8 mouse cellular contexts compared by ENCODE assay signal in the genomic region with DNA sequence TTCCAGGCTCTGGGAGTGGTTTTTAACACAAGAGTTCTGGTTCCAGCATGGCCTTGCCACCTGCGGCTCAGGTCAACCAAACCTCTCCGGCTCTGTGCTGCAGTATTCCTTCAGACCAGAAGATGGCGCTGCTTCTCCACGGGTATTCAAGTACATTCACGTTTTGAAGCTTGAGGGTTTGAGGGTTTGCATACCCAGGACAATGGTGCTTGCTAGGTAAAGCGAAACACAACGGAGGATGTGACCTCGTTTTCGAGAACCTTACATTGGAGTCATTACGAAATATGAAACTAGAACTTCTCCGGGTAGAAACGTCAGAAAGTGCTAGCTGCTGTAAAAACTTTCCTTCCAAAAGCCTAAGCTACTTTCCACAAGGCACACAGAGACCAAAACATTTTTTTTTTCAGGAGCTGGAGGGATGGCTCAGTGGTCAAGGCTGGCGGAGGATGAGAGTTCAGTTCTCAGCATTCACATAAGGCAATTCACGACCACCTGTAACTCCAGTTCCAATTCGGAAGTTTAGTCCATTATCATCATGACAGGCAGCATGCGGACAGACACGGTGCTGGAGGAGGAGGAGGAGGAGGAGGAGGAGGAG. TPM values are rescaled to one million over a fixed set of nuclear protein-coding genes. Genes with fewer than 3 reads are reported as not detected.
DNase-seq lines count a peak whose midpoint lies in the region; ATAC-seq and TF ChIP-seq lines count a peak whose summit lies in the region.

No protein-coding gene starts in this region.

- peak overlapping the region; percentile 32; the same call in 1 of the 2 replicates for H3K9ac ChIP-seq in forebrain, embryonic 11.5 days (ENCODE audit: low read length)
- H3K9ac ChIP-seq in heart, postnatal 0 days (replicated peaks; ENCODE audit: low read depth, low read length), result no peak overlapping the region
- H3K9ac ChIP-seq in liver, postnatal 0 days (replicated peaks), result no peak overlapping the region
- H3K9ac ChIP-seq in neural tube, embryonic 14.5 days (replicated peaks; ENCODE audit: low read depth, low read length), result no peak overlapping the region

- ATAC-seq in forebrain, embryonic 11.5 days (replicated peaks; ENCODE audit: low FRiP score), result 0 out of 2 replicates have a peak, but pooled peaks have one; percentile 49
- ATAC-seq in heart, postnatal 0 days (ENCODE audit: insufficient read depth, low read depth), result peak; percentile 51
- ATAC-seq in liver, postnatal 0 days, result peak; percentile 62
- 0 out of 2 replicates have a peak, but pooled peaks have one; percentile 31 for ATAC-seq in neural tube, embryonic 14.5 days (ENCODE audit: low read depth)

- TF ChIP-seq CTCF in E14TG2a.4 (conservative IDR thresholded peaks at IDR 0.05; ENCODE audit: low read length), result peak; percentile 91
- TF ChIP-seq CTCF in heart, postnatal 0 days (IDR thresholded peaks at IDR 0.05; ENCODE audit: low read depth), result peak; percentile 98
- TF ChIP-seq CTCF in liver, postnatal 0 days (IDR thresholded peaks at IDR 0.05; ENCODE audit: low read depth), result peak; percentile 98
- TF ChIP-seq CTCF in testis, adult 2 months (IDR thresholded peaks at IDR 0.05; ENCODE audit: control insufficient read depth, insufficient read depth, insufficient replicate concordance, low read depth, low read length), result peak; percentile 91

- no peak overlapping the region for H3K27ac ChIP-seq in forebrain, embryonic 11.5 days (ENCODE audit: low read depth, low read length)
- H3K27ac ChIP-seq in heart, postnatal 0 days (ENCODE audit: low read depth), result no peak overlapping the region
- no peak overlapping the region for H3K27ac ChIP-seq in liver, postnatal 0 days (ENCODE audit: low read depth)
- H3K27ac ChIP-seq in neural tube, embryonic 14.5 days (ENCODE audit: low read depth, low read length), result no peak overlapping the region
- H3K27ac ChIP-seq in testis, adult 2 months (ENCODE audit: control insufficient read depth, insufficient read depth, low read depth, low read length), result no peak overlapping the region

- no peaks in the 10 kb centered on the region for H3K9me3 ChIP-seq in E14TG2a.4 (ENCODE audit: low read length)
- H3K9me3 ChIP-seq in forebrain, embryonic 11.5 days (ENCODE audit: control insufficient read depth, low read length), result no peaks in the 10 kb centered on the region
- no peaks in the 10 kb centered on the region for H3K9me3 ChIP-seq in heart, postnatal 0 days (replicated peaks; ENCODE audit: control insufficient read depth, low read length)
- H3K9me3 ChIP-seq in liver, postnatal 0 days (ENCODE audit: low read length), result no peaks in the 10 kb centered on the region
- no peaks in the 10 kb centered on the region for H3K9me3 ChIP-seq in neural tube, embryonic 14.5 days (ENCODE audit: control insufficient read depth, low read length)

- peak; percentile 74 for DNase-seq in c-Kit-positive CD71-positive TER-119-positive erythroid progenitor cells, embryonic 14.5 days (ENCODE audit: low spot score)
- DNase-seq in forebrain, embryonic 11.5 days (ENCODE audit: low spot score), result peak; percentile 92
- peak; percentile 72 for DNase-seq in heart, postnatal 0 days (ENCODE audit: low spot score)
- peak; percentile 86 to 94 for DNase-seq in kidney, postnatal 36 days
- peak; percentile 87 for DNase-seq in liver, postnatal 0 days

- H3K4me1 ChIP-seq in E14TG2a.4 (replicated peaks; ENCODE audit: low read depth, low read length), result peaks cover 34% of the 10 kb centered on the region
- 0 out of 2 replicates have a peak, but pooled peaks cover 3% of the 10 kb centered on the region for H3K4me1 ChIP-seq in forebrain, embryonic 11.5 days (replicated peaks; ENCODE audit: control insufficient read depth, insufficient read depth, low read length)
- no peaks in the 10 kb centered on the region for H3K4me1 ChIP-seq in heart, postnatal 0 days (ENCODE audit: control insufficient read depth, insufficient read depth)
- H3K4me1 ChIP-seq in liver, postnatal 0 days (ENCODE audit: insufficient read depth), result no peaks in the 10 kb centered on the region
- no peaks in the 10 kb centered on the region for H3K4me1 ChIP-seq in neural tube, embryonic 14.5 days (ENCODE audit: control insufficient read depth, insufficient read depth, low read length)
- peaks cover 2% of the 10 kb centered on the region; the same call in 1 of the 2 replicates for H3K4me1 ChIP-seq in testis, adult 2 months (ENCODE audit: control insufficient read depth, insufficient read depth, low read length)

- no peak overlapping the region for H3K4me3 ChIP-seq in E14TG2a.4 (replicated peaks; ENCODE audit: low read length)
- H3K4me3 ChIP-seq in forebrain, embryonic 11.5 days (ENCODE audit: low read depth, low read length), result peak overlapping the region; percentile 9; the same call in 1 of the 2 replicates
- peak overlapping the region; percentile 29; the same call in 1 of the 2 replicates for H3K4me3 ChIP-seq in heart, postnatal 0 days (ENCODE audit: low read depth, low read length)
- 0 out of 2 replicates have a peak overlapping the region, but pooled peaks have one; percentile 5 for H3K4me3 ChIP-seq in liver, postnatal 0 days (ENCODE audit: low read depth, low read length)
- peak overlapping the region; percentile 17; the same call in 1 of the 2 replicates for H3K4me3 ChIP-seq in neural tube, embryonic 14.5 days (ENCODE audit: low read depth, low read length)
- H3K4me3 ChIP-seq in testis, adult 2 months (ENCODE audit: control insufficient read depth, low read depth, low read length), result peak overlapping the region; percentile 38; the same call in 1 of the 2 replicates

- peak overlapping the region; percentile 46; the same call in 1 of the 2 replicates for H3K4me2 ChIP-seq in forebrain, embryonic 11.5 days (ENCODE audit: low read depth, low read length, severe bottlenecking)
- peak overlapping the region; percentile 52 for H3K4me2 ChIP-seq in heart, postnatal 0 days (ENCODE audit: low read depth, low read length)
- H3K4me2 ChIP-seq in liver, postnatal 0 days (ENCODE audit: low read depth, low read length), result peak overlapping the region; percentile 56
- peak overlapping the region; percentile 46 for H3K4me2 ChIP-seq in neural tube, embryonic 14.5 days (ENCODE audit: low read depth, low read length)

- no peak for TF ChIP-seq POLR2A in testis, adult 2 months (IDR thresholded peaks at IDR 0.05; ENCODE audit: control insufficient read depth, low read depth, low read length)

- WGBS in forebrain, embryonic 11.5 days, result 4% methylated on average over 15 of the region's 17 CpGs
- 2% methylated on average over 17 of the region's 17 CpGs for WGBS in heart, postnatal 0 days
- 2% methylated on average over 17 of the region's 17 CpGs for WGBS in liver, postnatal 0 days (ENCODE audit: insufficient replicate concordance)
- WGBS in neural tube, embryonic 14.5 days, result 6% methylated on average over 16 of the region's 17 CpGs

- H3K27me3 ChIP-seq in E14TG2a.4 (ENCODE audit: insufficient read depth, low read length), result peaks cover 8% of the 10 kb centered on the region; the same call in 1 of the 2 replicates
- no peaks in the 10 kb centered on the region for H3K27me3 ChIP-seq in forebrain, embryonic 11.5 days (ENCODE audit: control insufficient read depth, insufficient read depth, low read length)
- H3K27me3 ChIP-seq in heart, postnatal 0 days (ENCODE audit: control insufficient read depth, insufficient read depth, low read length), result no peaks in the 10 kb centered on the region
- no peaks in the 10 kb centered on the region for H3K27me3 ChIP-seq in liver, postnatal 0 days (ENCODE audit: insufficient read depth, low read length)
- H3K27me3 ChIP-seq in neural tube, embryonic 14.5 days (ENCODE audit: control insufficient read depth, insufficient read depth, low read length), result no peaks in the 10 kb centered on the region
- H3K27me3 ChIP-seq in testis, adult 2 months (ENCODE audit: control insufficient read depth, insufficient read depth, low read length), result no peaks in the 10 kb centered on the region

- no peak for TF ChIP-seq EP300 in heart, postnatal 0 days (IDR thresholded peaks at IDR 0.05; ENCODE audit: low read depth)
- no peak for TF ChIP-seq EP300 in liver, postnatal 0 days (IDR thresholded peaks at IDR 0.05; ENCODE audit: low read depth)

- H3K36me3 ChIP-seq in E14TG2a.4 (ENCODE audit: insufficient read depth, low read length), result no peaks in the 10 kb centered on the region
- H3K36me3 ChIP-seq in forebrain, embryonic 11.5 days (ENCODE audit: control insufficient read depth, insufficient read depth, low read length), result no peaks in the 10 kb centered on the region
- no peaks in the 10 kb centered on the region for H3K36me3 ChIP-seq in heart, postnatal 0 days (replicated peaks; ENCODE audit: control insufficient read depth, insufficient read depth, low read length)
- H3K36me3 ChIP-seq in liver, postnatal 0 days (replicated peaks; ENCODE audit: insufficient read depth, low read length), result no peaks in the 10 kb centered on the region
- H3K36me3 ChIP-seq in neural tube, embryonic 14.5 days (ENCODE audit: control insufficient read depth, insufficient read depth, low read length), result no peaks in the 10 kb centered on the region
- H3K36me3 ChIP-seq in testis, adult 2 months (ENCODE audit: control insufficient read depth, insufficient read depth, low read length), result no peaks in the 10 kb centered on the region

RNA-seq across cellular contexts. Expression of gene Dynll2, which starts 19.5 kb away (rescaled TPM):
- polyA plus RNA-seq in forebrain, embryonic 11.5 days (2014; fragmentation: Nextera tagmentation; extraction: Ambion mirVana), result 19.1 and 21.3 TPM in 2 replicates
- total RNA-seq in heart, postnatal 0 days (2014; rRNA removed; ENCODE audit: low replicate concordance), result 18.6 and 20.7 TPM in 2 replicates
- 32.9 and 33.0 TPM in 2 replicates for polyA plus RNA-seq in heart, postnatal 0 days (2015; fragmentation: Nextera tagmentation; extraction: Ambion mirVana)
- polyA plus RNA-seq in liver, postnatal 0 days (2015; fragmentation: Nextera tagmentation; extraction: Ambion mirVana), result 10.5 and 11.0 TPM in 2 replicates
- 30.5 and 37.9 TPM in 2 replicates for polyA plus RNA-seq in neural tube, embryonic 14.5 days (2014; fragmentation: Nextera tagmentation; extraction: Ambion mirVana)
- 217 and 218 TPM in 2 replicates for polyA plus RNA-seq in testis, adult 2 months (2012; rRNA removed)

RNA-seq across cellular contexts. Expression of gene Olfr464, which starts 47.0 kb away (rescaled TPM):
- not detected in 2 replicates for polyA plus RNA-seq in forebrain, embryonic 11.5 days (2014; fragmentation: Nextera tagmentation; extraction: Ambion mirVana)
- not detected in 2 replicates for total RNA-seq in heart, postnatal 0 days (2014; rRNA removed; ENCODE audit: low replicate concordance)
- polyA plus RNA-seq in heart, postnatal 0 days (2015; fragmentation: Nextera tagmentation; extraction: Ambion mirVana), result not detected in 2 replicates
- polyA plus RNA-seq in liver, postnatal 0 days (2015; fragmentation: Nextera tagmentation; extraction: Ambion mirVana), result not detected in 2 replicates
- 0.13 and 0.31 TPM in 2 replicates for polyA plus RNA-seq in neural tube, embryonic 14.5 days (2014; fragmentation: Nextera tagmentation; extraction: Ambion mirVana)
- polyA plus RNA-seq in testis, adult 2 months (2012; rRNA removed), result not detected in 2 replicates
